In the genomic region with DNA sequence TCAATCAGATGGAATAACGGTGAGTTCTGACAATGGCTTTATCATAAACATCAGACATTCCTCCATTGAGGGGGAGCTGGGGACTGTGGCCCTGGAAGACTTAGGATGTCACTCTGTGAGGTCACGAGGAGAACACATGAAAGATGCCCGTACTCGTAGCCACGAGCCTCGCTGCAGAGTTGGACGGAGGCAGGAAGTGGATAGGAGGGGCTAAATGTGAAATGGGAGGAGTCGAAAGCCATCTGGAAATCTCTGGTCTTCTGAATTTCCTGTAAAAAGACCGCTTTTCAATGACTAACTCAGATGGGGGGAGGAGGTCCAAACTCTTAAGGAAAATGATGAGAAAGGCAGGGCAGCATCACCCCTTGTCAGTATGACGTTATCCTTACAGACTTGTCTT, we compare ENCODE assay signal across 19 mouse cellular contexts.
DNase-seq lines count a peak whose midpoint lies in the region; ATAC-seq and TF ChIP-seq lines count a peak whose summit lies in the region.
"Had no signal": no experiment of that assay in that cellular context is flagged by ENCODE, and none has a peak within 500 bp of the region (broad histone marks: within the 10 kb centered on the region; RNA-seq: fewer than 3 reads in every experiment).

No protein-coding gene starts in this region.

- intact Hi-C loops in heart, postnatal 25 days (cut with DNase I) = no loop called here
- intact Hi-C loops in heart, postnatal 10 days (cut with DNase I) = no loop called here

- no peak overlapping the region for H3K4me3 ChIP-seq in heart, postnatal 0 days (ENCODE audit: low read depth, low read length)
- H3K4me3 ChIP-seq in stomach, postnatal 0 days (ENCODE audit: low read depth, low read length) = no peak overlapping the region
- H3K4me3 ChIP-seq: forebrain, embryonic 13.5 days; liver, embryonic 15.5 days had no signal

- TF ChIP-seq EP300 in heart, postnatal 0 days (IDR thresholded peaks at IDR 0.05; ENCODE audit: low read depth) = no peak
- no peak for TF ChIP-seq EP300 in stomach, postnatal 0 days (optimal IDR thresholded peaks at IDR 0.05)

- ATAC-seq in heart, postnatal 0 days (ENCODE audit: insufficient read depth, low read depth) = no peak
- ATAC-seq in stomach, postnatal 0 days (ENCODE audit: low FRiP score, low TSS enrichment) = no peak
- ATAC-seq: forebrain, embryonic 13.5 days had no signal

- WGBS in heart, postnatal 0 days = 63% methylated on average over 10 of the region's 10 CpGs
- WGBS in stomach, postnatal 0 days = 57% methylated on average over 10 of the region's 10 CpGs

- no peaks in the 10 kb centered on the region for H3K36me3 ChIP-seq in heart, postnatal 0 days (replicated peaks; ENCODE audit: control insufficient read depth, insufficient read depth, low read length)
- no peaks in the 10 kb centered on the region for H3K36me3 ChIP-seq in stomach, postnatal 0 days (ENCODE audit: control insufficient read depth, insufficient read depth, low read length)
- H3K36me3 ChIP-seq: liver, embryonic 15.5 days had no signal

- 0 out of 2 replicates have a peak overlapping the region, but pooled peaks have one; percentile 9 for H3K4me2 ChIP-seq in heart, postnatal 0 days (ENCODE audit: low read depth, low read length)
- peak overlapping the region; percentile 15; the same call in 1 of the 2 replicates for H3K4me2 ChIP-seq in stomach, postnatal 0 days (replicated peaks; ENCODE audit: low read depth)
- H3K4me2 ChIP-seq: forebrain, embryonic 13.5 days; hindbrain, embryonic 14.5 days; liver, embryonic 15.5 days had no signal

- peak; percentile 34 for DNase-seq in heart, adult 11 months
- DNase-seq in heart, postnatal 25 days (ENCODE audit: low spot score) = no peak
- no peak for DNase-seq in heart, postnatal 0 days (ENCODE audit: low spot score)
- no peak for DNase-seq in heart, postnatal 10 days
- peak; percentile 48 for DNase-seq in lung, postnatal 10 days
- no peak for DNase-seq in lung, adult 18-20 months
- DNase-seq in stomach, postnatal 0 days (ENCODE audit: low spot score) = no peak
- DNase-seq in urinary bladder, postnatal 14 days (ENCODE audit: low spot score) = no peak
- DNase-seq: adrenal gland, adult 8-10 months; cerebellum, adult 11 months; cerebellum, postnatal 25 days; gastrocnemius, postnatal 36 days; kidney, adult 18-20 months; kidney, postnatal 4 days; thymus, adult 18-20 months had no signal

- no peaks in the 10 kb centered on the region for H3K27me3 ChIP-seq in heart, postnatal 0 days (ENCODE audit: control insufficient read depth, insufficient read depth, low read length)
- H3K27me3 ChIP-seq in stomach, postnatal 0 days (ENCODE audit: control insufficient read depth, insufficient read depth, low read length) = no peaks in the 10 kb centered on the region
- H3K27me3 ChIP-seq: CH12.LX; forebrain, embryonic 13.5 days; liver, embryonic 15.5 days had no signal

- H3K9ac ChIP-seq in heart, postnatal 0 days (replicated peaks; ENCODE audit: low read depth, low read length) = no peak overlapping the region
- H3K9ac ChIP-seq in stomach, postnatal 0 days (ENCODE audit: low read length) = no peak overlapping the region
- H3K9ac ChIP-seq: forebrain, embryonic 13.5 days; hindbrain, embryonic 14.5 days; liver, embryonic 15.5 days had no signal

- H3K27ac ChIP-seq in heart, postnatal 0 days (ENCODE audit: low read depth) = no peak overlapping the region
- H3K27ac ChIP-seq in stomach, postnatal 0 days (replicated peaks) = no peak overlapping the region
- H3K27ac ChIP-seq: forebrain, embryonic 13.5 days; hindbrain, embryonic 14.5 days; liver, embryonic 15.5 days had no signal

- TF ChIP-seq CTCF in heart, postnatal 0 days (IDR thresholded peaks at IDR 0.05; ENCODE audit: low read depth) = no peak
- no peak for TF ChIP-seq CTCF in stomach, postnatal 0 days (IDR thresholded peaks at IDR 0.05; ENCODE audit: low read depth)

- no peaks in the 10 kb centered on the region for H3K4me1 ChIP-seq in heart, postnatal 0 days (ENCODE audit: control insufficient read depth, insufficient read depth)
- no peaks in the 10 kb centered on the region for H3K4me1 ChIP-seq in stomach, postnatal 0 days (replicated peaks; ENCODE audit: control insufficient read depth, insufficient read depth)
- H3K4me1 ChIP-seq: forebrain, embryonic 13.5 days; liver, embryonic 15.5 days had no signal

- H3K9me3 ChIP-seq in heart, postnatal 0 days (replicated peaks; ENCODE audit: control insufficient read depth, low read length) = no peaks in the 10 kb centered on the region
- H3K9me3 ChIP-seq in stomach, postnatal 0 days (ENCODE audit: control insufficient read depth, low read length) = no peaks in the 10 kb centered on the region
- H3K9me3 ChIP-seq: forebrain, embryonic 13.5 days; liver, embryonic 15.5 days had no signal

Comparison
In these comparisons a context has a peak if more than half of its experiments do, and no peak if none do; other contexts are left out.
1. DNase-seq: peak in heart, adult 11 months (single experiment) and lung, postnatal 10 days (single experiment); none in heart, postnatal 25 days (single experiment), heart, postnatal 0 days (single experiment), heart, postnatal 10 days (0 of 2), lung, adult 18-20 months (0 of 2), stomach, postnatal 0 days (single experiment) and urinary bladder, postnatal 14 days (single experiment).